Mouse (Mus musculus) mature B cell (primary cell): ENCODE data around the gene Tspyl4.
"Not testable (repeated sequence)": the region's sequence is repeated elsewhere in the genome, so short reads cannot be mapped to it uniquely, and the experiment has no call there.

Experiments used
- in situ Hi-C: fragments of 300-500 bp; cut with MboI; formaldehyde crosslinking; loops from 2 replicates; pipeline ENCODE4 v1.14.3; 2019

Tspyl4 gene

DNA sequence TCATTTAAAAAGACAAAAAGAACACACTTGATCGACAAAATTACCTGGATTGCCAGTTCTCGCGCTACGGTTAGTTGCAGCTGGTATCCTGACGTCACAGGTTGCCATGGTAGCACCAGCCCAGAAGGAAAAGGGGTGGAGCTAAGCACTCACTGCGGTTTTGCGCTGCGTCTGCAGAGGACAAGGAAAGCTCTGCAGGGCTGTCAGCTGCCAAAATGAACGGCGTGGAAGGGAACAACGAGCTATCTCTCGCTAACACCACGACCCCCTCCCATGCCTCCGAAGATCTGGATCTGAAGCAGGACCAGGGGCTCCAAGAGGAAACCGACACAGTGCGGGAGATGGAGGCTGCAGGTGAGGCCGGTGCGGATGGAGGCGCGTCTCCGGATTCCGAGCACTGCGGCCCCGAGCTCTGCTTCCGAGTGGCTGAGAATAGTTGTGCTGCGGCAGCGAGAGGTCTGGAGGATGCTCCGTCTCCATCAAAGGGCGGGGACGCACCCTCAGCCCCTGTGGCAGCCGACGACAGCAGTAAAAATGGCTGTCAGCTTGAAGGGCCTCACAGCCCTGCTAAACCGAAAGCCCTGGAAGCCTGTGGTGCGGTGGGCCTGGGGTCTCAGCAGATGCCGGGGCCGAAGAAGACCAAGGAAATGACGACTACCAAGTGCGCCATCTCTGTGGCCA, at the start of gene Tspyl4:
Gene Tspyl4 (plus strand): TSS at position 144 of the 681 bp plus-strand sequence.
- in situ Hi-C loops = no loop called here

DNA sequence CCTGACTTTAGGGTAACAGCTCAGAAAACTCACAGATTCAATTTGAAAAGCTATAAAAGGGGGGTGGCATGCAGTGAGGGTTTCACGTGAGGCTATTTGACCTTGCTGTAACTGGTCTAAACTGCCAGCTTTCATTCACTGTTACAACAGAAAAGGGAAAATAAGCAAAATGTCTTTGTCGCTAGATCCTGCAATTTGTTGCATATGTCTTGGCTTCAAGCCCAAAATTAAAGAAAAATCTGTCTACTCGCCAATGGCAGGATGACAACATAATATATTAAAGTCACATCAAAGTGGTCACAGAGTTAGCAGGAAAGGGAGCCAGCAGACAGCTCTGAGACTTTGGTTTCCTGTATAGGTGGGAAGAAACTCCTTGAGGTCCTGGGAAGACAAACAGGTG, 49.5 kb upstream of the Tspyl4 start:
- in situ Hi-C loops = no loop called here

DNA sequence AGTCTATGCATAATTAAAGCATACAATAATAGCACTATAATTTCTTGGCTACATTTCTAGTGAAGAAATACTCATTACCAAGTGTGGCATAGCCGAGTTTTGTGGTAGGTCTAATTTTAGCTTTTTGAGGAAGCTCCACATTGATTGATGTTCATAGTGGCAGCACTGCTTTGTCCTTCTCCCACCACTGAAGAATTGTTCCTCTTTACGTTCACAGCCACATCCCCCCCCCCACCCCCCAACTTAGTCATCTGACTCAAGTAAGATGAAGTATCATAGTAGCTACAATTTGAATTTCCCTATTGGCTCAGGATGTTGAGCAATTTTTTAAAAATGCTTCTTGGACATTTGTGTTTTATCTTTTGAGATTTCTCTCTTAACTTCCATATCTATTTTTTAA, 47.6 kb upstream of the Tspyl4 start:
- in situ Hi-C loops = no loop called here

DNA sequence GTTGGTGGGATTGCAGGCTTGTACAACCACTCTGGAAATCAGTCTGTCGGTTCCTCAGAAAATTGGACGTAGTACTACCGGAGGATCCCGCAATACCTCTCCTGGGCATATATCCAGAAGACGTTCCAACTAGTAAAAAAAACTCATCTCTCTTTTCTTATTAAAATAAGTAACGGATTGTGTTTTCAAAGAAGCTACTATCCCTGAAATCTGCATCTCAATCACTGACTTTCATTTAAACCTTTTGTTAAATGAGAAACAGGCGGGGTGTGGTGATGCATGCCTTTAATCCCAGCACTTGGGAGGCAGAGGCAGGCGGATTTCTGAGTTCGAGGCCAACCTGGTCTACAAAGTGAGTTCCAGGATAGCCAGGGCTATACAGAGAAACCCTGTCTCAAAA, 44.4 kb upstream of the Tspyl4 start:
- in situ Hi-C loops = not testable (repeated sequence)

DNA sequence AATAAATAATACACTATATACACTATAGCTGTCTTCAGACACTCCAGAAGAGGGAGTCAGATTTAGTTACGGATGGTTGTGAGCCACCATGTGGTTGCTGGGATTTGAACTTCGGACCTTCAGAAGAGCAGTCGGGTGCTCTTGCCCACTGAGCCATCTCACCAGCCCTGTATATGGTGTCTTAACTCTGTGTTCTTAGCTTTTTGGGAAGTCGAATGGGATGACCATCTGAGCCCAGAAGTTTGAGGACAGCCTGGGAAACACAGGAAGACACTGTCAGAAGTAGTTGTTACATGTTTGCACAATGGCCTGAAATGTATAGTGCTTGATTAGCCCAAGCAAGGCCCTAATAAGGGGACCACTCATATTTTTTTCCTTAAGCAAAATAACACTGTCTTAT, 32.1 kb upstream of the Tspyl4 start:
- in situ Hi-C loops = no loop called here

DNA sequence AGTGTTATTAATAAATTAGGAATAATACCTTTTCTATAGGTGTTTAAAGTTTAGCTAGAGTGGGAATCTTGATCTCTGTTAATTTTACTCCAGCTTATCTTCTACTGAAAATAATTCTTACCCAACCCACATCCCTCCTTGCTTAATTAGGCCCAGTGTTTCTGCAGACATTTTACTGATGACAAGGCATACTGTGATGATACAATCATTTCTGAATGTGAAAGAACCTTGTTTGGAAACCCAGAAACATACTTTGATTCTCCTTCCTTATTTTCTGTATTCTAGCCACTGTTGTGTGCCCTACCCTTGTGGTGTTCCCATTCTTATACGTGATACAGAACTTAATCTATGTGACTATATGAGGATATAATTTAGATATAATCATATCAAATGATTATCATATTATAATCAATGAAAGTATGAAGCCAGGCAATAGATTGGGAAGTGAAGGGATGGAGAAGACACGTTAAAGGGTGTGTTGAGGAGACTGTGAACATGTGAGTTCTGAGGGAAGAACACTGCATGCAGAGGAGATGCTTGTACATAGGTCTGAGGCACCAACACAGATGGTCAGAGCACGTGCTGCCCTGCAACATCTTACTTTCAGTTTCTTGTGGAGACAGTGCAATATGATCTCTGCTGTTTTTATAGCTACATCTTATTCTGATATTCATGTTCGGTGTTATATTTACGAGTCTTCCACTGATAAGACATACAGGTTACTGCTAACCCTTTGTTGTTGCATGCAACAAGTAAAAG, 29.8 kb upstream of the Tspyl4 start:
- in situ Hi-C loops = no loop called here

DNA sequence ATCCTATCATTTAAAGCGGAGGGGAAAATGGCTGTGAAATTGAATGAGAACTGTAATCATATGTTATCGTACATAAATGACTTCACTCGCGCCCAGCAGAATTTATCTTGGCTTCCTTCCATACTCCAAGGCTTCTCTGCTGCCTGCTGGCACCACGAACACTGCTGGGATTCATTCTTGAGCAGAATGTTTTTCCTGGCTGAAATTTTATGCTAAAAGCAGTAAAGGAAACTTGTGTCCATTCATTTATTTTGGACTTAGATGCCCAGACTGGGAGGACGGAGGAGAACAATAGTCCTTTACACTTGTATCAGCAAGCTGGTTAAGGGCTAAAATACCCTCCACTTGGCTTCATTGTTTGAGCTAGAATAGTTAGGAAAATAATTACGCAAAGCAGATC, 25.6 kb upstream of the Tspyl4 start:
- in situ Hi-C loops = no loop called here

DNA sequence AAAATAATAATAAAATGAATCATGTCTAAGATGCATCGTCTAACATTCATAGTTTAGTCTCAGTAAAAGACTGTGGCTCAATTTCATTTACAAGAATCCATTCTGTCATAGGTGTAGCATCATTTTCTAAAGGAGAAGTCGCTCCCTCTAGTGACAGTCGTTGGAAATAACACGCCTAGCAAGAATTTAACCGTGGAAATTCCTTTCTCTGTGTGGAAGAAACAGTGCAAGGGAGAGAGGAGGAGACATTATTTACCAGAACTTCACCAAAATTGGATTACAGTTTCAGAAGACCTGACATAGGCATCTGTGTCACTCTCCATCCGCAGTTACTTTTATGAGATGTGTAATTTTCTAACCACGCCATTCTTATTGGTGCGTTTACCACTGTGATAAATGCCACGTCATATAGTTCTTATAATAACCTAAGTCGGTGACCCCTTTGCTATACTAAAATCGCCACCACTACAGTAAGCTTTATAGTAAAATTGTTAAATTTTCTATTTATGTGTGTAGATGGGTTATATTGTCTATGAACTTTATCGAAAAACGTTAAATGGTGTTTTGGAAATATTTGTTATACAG, 16.6 kb upstream of the Tspyl4 start:
- in situ Hi-C loops = no loop called here

DNA sequence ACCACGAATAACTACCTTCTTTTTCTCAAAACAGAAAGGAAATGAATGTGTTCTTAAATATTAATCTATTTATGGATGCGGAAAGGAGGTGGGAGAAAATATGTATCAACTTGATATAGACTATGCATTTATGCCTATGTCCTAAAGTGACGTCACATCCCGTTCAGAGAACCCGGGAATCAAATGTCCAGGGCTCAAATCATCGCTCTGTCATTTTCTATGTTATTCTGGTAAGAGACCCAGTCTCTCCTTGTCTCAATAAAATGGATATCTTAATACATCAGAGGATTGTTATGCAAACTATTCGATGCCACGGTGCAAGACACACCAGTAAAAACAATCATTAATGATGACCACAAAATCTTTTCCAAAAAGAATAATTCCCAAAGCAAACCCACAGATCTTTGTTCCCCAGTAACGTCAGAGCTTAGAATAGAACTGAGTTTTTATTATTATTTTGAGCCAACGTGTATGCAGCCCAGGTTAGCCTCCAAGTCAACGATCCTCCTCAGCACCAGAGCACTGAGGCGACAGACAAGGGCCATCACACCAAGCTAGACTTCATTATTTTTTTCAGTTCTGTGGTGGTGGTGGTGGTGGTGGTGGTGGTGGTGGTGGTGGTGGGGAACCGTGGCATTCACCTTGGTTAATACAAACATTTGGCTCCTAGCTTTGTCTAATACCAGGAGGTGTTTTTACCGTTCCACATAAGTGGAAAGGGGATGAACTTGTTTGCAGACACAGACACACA, 15.9 kb upstream of the Tspyl4 start:
- in situ Hi-C loops = no loop called here

DNA sequence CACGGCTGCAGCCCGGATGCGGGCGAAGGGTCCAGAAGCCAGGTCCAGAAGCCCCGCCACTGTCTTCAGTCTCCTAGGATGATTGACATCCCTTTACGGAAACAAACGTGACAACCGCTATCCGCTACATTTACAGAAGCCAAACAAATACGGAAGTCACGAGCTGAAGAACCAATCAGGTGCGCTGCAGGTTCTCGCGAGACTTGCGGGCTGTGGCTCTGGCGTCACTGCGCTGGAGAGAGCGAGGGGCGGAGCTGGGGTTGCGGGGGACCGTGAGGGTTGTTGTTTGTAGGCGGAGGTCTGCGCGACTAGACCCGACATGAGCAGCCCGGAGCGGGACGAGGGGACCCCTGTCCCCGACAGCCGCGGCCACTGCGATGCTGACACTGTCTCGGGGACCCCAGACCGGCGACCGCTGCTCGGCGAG, 15.3 kb upstream of the Tspyl4 start, which contains the start of gene Tspyl1:
Gene Tspyl1 (plus strand): TSS at position 229 of the 427 bp plus-strand sequence.
- in situ Hi-C loops = no loop called here

DNA sequence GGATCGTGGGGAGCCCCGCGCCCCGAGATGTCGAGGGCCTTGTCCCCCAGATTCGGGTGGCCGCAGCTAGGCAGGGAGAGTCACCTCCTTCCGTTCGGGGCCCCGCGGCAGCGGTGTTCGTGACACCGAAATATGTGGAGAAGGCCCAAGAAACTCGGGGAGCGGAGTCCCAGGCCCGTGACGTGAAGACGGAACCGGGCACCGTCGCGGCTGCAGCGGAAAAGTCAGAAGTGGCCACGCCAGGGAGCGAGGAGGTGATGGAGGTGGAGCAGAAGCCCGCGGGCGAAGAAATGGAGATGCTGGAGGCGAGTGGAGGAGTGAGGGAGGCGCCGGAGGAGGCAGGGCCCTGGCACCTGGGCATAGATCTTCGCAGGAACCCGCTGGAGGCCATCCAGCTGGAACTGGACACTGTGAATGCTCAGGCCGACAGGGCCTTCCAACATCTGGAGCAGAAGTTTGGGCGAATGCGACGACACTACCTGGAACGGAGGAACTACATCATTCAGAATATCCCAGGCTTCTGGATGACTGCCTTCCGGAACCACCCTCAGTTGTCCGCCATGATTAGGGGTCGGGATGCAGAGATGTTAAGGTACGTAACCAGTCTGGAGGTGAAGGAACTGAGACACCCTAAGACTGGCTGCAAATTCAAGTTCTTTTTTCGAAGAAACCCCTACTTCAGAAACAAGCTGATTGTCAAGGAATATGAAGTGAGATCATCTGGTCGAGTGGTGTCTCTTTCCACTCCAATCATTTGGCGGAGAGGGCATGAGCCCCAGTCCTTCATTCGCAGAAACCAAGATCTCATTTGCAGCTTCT, 14.6 kb upstream of the Tspyl4 start:
- in situ Hi-C loops = no loop called here

DNA sequence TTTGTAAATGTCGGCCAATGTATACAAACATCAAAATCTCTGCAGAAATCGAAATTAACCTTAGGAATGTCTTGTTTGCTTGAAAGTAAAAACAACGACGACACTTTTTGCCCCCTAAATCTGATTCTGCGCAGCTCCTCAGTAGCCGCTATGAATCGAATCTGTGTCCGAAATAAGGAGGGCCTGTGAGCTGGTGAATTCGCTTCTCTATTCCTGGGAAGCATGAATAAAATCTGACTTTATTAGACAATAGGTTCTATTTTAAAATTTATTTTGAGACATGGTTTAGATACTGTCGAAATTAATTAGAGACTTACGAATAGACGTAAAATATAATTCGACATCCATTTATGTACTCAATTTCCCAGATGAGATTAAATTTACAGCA, 337 bp upstream of the Tspyl4 start:
- in situ Hi-C loops = no loop called here

DNA sequence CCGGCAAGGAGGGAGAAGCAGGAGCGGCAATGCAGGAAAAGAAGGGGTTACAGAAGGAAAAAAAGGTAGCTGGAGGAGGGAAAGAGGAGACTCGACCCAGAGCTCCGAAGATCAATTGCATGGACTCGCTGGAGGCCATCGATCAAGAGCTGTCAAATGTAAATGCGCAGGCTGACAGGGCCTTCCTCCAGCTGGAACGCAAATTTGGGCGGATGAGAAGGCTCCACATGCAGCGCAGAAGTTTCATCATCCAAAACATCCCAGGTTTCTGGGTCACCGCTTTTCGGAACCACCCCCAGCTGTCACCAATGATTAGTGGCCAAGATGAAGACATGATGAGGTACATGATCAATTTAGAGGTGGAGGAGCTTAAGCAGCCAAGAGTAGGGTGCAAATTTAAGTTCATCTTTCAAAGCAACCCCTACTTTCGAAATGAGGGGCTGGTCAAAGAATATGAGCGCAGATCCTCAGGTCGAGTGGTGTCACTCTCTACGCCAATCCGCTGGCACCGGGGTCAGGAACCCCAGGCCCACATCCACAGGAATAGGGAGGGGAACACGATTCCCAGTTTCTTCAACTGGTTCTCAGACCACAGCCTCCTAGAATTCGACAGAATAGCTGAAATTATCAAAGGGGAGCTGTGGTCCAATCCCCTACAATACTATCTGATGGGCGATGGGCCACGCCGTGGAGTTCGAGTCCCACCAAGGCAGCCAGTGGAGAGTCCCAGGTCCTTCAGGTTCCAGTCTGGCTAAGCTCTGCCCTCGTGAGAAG, 925 bp downstream of the Tspyl4 start:
- in situ Hi-C loops = no loop called here

DNA sequence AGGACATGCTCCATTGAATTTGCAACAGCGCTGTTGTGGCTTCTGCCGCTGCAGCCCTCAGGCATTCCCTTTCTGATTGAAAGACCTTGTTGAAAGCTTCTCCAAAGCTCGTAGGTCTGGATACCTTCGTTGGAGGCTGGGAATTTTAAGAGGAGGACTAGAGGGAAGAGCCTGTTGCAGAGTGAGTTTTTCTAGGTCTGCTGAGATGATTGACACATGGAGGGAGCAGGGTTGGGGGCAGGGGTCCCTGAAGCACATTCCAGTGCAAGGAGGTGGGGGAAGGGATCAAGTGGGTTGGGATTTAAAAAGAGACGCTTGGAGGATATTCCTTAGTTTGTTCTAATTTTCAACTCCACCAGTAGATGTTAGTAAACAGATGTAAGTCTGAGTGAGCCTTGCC, 3.1 kb downstream of the Tspyl4 start:
- in situ Hi-C loops = no loop called here

DNA sequence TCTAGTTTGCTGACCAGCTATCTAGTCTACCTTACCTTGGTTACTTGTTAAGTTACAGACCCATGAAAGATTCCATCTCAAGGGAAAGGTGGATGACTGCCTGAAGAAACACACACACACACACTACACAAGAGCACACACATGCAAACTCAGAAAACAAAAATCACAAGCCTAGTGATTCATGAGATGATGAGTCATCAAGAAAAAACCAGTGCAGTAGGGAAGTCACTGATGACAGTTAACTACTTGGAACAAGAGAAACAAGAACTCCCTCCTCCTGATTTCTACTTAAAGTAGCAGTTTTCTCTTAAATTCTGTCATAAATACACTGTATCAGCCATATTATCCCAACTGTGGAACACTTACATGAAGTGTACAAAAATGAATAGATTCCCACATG, 9.8 kb downstream of the Tspyl4 start:
- in situ Hi-C loops = no loop called here

DNA sequence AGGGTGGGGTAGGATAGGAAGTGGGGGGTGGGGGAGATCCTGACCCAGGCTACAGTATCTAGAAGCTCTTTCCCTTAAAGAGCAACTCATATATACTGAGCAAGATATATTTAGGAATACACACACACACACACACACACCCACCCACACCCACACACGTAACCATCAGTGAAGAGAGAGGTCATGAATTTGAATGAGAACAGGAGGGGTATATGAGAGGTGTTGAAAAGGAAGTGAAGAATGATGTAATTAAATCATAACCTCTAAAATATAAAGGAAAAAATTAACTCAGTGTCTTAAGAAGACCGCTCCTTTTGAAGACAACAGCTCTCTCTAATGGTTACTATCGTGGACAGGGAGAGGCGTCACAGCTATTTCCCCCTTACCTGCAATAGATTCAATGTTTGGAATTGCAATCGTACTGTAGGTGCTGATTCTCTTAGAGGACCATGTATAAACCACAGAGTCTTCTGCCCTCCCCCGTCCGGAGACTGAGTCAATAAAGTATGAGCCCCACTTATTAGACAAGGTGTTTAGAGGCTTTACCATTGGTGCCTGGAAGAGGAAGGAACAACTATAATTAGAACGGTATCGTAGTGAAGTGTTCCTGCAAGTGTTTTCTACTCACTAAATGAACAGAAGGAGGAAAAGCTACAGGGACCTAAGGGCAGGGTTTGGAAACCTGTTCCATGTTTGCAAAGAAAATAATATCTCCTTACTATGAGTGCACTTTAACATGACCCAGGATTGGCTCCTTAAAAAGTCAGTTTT, 12.9 kb downstream of the Tspyl4 start:
- in situ Hi-C loops = no loop called here

DNA sequence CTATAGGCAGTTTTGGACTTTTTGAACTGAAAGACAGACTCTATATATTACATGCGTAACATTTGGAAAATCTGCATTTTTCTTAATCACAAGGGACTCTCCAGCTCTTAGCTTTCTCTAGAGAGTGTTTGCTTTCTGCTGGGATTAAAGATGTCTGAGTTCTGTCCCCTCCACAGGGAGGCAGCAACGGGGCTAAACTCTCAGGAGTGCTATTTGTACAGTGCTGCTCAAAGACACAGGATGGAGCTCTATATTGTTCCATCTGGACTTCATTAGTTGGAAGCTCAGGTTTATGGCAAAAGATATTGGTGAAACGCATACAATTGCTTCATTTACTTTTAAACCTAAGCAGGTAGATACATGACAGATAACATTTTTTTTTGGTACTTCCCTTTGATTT, 15.3 kb downstream of the Tspyl4 start:
- in situ Hi-C loops = no loop called here

DNA sequence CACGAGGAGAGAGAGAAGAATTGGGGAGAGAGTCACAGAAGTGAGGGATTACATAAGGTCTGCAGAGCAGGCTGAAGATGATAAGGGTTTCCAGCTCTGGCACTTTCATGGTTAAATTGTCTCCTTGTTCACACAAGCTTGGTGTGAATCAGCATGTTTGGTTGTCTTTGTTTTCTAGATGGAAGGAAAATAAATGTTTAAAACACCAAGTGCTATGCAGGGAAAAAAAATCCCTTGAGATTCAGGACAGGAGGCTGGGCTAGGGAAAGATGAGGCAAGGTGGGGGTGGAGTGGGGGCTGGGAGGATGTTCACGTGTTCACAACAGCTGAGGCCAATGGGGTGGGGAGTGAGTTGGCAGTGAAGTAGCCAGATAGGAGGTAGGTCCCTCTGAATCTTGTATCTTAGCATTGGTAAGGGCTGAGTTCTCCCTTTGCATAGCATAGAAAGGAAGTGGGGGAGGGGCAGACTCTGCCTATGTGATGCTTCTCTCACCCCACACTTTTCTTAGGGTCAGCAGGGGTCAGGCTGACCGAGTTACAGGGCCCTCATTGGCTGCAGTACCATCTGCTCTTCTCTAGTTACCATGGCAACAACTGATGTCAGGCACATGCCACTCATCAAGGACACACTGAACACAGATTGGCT, 19.5 kb downstream of the Tspyl4 start:
- in situ Hi-C loops = no loop called here

DNA sequence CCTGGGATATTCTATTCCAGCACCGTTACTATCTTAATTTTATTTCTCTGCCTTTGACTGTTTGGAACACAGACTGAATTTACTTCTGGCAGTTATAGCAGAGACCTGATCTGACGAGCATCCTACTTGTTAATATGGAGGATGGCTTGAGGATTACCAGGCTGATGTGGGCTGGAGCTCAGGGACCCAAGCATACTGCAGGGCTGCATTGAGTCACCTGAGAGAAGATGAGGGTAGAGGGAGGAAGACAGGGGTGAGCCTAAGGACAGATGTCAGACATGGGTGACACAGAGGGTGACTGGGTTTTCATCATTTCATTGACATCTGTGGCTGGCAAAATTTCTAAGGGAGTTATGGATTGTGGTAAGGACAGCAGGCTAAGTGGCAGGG, 20.0 kb downstream of the Tspyl4 start:
- in situ Hi-C loops = no loop called here

DNA sequence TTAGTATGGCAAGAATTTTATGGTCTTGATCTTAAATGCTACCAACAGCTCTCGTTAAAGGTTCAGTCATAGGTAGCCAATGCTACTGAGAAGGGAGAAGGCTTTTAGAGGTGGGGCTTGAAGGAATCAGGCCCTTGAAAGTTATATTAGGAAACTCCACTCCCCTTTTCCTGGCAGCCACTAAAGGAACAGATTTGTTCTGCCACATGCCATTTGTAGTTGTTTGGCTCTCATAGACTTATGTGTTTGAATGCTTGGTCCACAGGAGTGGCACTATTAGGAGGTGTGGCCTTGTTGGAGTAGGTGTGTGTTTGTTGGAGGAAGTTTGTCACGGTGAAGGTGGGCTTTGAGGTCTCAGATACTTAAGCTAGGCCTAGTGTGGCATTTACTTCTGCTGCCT, 23.6 kb downstream of the Tspyl4 start:
- in situ Hi-C loops = no loop called here
